Mouse (Mus musculus) ES-E14 (cell line): ENCODE data around the gene Parg. TPM values are rescaled to one million over a fixed set of nuclear protein-coding genes. Genes with fewer than 3 reads are reported as not detected.
A peak's percentile ranks its signal among the peaks of the same experiment; 100 is the strongest.

ENCODE experiments used
- DNase-seq: peaks from one replicate; pipeline ENCODE4 v3.0.0-alpha.2; 2013; ENCODE audit warnings: low read depth, low spot score
- H3K27ac ChIP-seq: 2 replicates; pipeline ENCODE4 v1.5.1; 2012; ENCODE audit warnings: low read depth, mild to moderate bottlenecking, low read length, moderate library complexity, mixed read lengths; ENCODE audit not compliant: poor library complexity, insufficient read depth, severe bottlenecking
- H3K36me3 ChIP-seq: 2 replicates; pipeline ENCODE4 v1.6.1; 2012; ENCODE audit warnings: mild to moderate bottlenecking, low read length, moderate library complexity, mixed read lengths; ENCODE audit not compliant: control insufficient read depth, poor library complexity, insufficient read depth, severe bottlenecking
- H3K4me1 ChIP-seq, 2 experiments: fragments of 150-350 bp in 1 of 2; sonication (generic) in 1 of 2; 2 replicates each; pipeline ENCODE4 v1.6.1; 2012; ENCODE audit warnings: low read length in 2 of 2, mild to moderate bottlenecking in 1 of 2, mixed read lengths in 1 of 2; ENCODE audit not compliant: control insufficient read depth in 2 of 2, insufficient read depth in 2 of 2, poor library complexity in 1 of 2
- H3K4me3 ChIP-seq, 2 experiments: fragments of 150-350 bp in 1 of 2; sonication (generic) in 1 of 2; 2 replicates each; pipeline ENCODE4 v1.5.1; 2012; ENCODE audit warnings: low read length in 2 of 2, low read depth in 1 of 2, mild to moderate bottlenecking in 1 of 2, mixed read lengths in 1 of 2; ENCODE audit not compliant: insufficient read depth in 1 of 2, poor library complexity in 1 of 2, severe bottlenecking in 1 of 2
- H3K9ac ChIP-seq: 2 replicates; pipeline ENCODE4 v1.6.1; 2012; ENCODE audit warnings: low read depth, mild to moderate bottlenecking, low read length, mixed read lengths; ENCODE audit not compliant: poor library complexity, insufficient read depth, severe bottlenecking
- H3K9me3 ChIP-seq: fragments of 150-350 bp; sonication (generic); 2 replicates; pipeline ENCODE4 v1.6.1; 2012; ENCODE audit warnings: low read depth, mild to moderate bottlenecking, low read length; ENCODE audit not compliant: control insufficient read depth, insufficient read depth
- CHD2 ChIP-seq: IDR thresholded peaks from 2 replicates; pipeline ENCODE4 v1.6.1; 2014; ENCODE audit warnings: mild to moderate bottlenecking, low read depth, low read length, inconsistent platforms
- HCFC1 ChIP-seq: IDR thresholded peaks from 2 replicates; pipeline ENCODE4 v1.6.1; 2012; ENCODE audit warnings: low read length, inconsistent platforms, borderline replicate concordance; ENCODE audit not compliant: insufficient read depth
- MAFK ChIP-seq: IDR thresholded peaks from 2 replicates; pipeline ENCODE4 v1.6.1; 2014; ENCODE audit warnings: mild to moderate bottlenecking, low read depth, low read length, inconsistent platforms; ENCODE audit not compliant: insufficient read depth
- ZC3H11A ChIP-seq: IDR thresholded peaks from 2 replicates; pipeline ENCODE4 v1.6.1; 2012; ENCODE audit warnings: low read depth, mild to moderate bottlenecking, inconsistent platforms, low read length, borderline replicate concordance
- ZNF384 ChIP-seq: IDR thresholded peaks from 2 replicates; pipeline ENCODE4 v1.6.1; 2012; ENCODE audit warnings: low read depth, low read length, inconsistent platforms
- in situ Hi-C, 2 experiments: fragments of 600-800 bp; cut with MboI; formaldehyde crosslinking; loops; one replicate each; pipeline ENCODE4 v1.15.1; 2025; ENCODE audit warnings: low sequenced_read_pairs in 2 of 2, inconsistent platforms in 1 of 2; ENCODE audit not compliant: unreplicated experiment in 2 of 2
- total RNA-seq: library from RNA; depleted of rRNA; stranded (reverse); fragments of 300-350 nt; gene quantifications from 2 replicates; pipeline ENCODE4 v1.2.3, GENCODE M21; 2012

Gene Parg
- total RNA-seq, 1 experiment = 56.9 TPM

DNA sequence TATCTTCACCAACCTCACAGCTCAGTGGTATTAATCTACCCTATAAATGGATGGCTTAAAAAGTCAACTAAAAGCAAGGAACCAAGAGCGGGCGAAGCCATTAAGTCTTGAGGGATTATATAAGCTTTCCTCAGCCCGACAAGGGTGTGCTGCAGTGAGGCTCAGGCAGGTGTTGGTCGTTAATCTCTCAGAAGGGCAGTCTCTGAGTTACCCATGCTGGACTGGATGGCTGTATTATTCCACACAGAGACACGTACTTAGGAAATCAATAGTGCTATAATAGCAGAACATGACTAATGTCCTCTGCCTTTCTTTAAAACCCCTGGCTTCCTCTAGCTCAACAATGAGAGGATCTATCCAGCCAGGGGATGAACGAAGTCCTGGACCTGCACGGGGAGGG, 100.7 kb downstream of the Parg start:
- H3K4me1 ChIP-seq = peaks cover 0 to 3% of the 10 kb centered on the region in 2 experiments; a peak in 1 of 4 replicates
- H3K27ac ChIP-seq = no peak overlapping the region
- H3K4me3 ChIP-seq = no peak overlapping the region
- no peak overlapping the region for H3K9ac ChIP-seq
- H3K9me3 ChIP-seq = no peaks in the 10 kb centered on the region
- no peaks in the 10 kb centered on the region for H3K36me3 ChIP-seq
- TF ChIP-seq CHD2 (no peak), ZNF384 (no peak), HCFC1 (no peak), ZC3H11A (no peak), MAFK (no peak)
- DNase-seq = no peak
- in situ Hi-C loops = no loop called here

DNA sequence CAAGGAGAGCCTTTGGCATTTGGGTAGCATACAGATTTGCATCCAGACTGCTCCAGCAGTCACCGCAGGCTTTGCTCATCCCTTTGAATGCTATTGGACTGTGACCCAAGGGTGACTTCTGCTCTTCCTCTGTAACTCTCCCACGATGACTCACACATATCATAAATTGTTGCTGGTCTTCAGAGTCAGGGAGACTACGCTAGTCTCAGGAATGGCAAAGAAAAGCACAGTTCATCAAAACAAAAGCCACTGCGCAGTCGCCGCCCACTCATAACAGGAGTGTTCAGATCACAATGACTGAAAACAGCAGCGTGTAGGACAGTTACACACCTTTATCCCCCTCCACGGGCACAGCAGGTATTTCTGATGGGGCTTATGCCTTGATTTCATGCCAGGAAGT, 103.2 kb downstream of the Parg start:
- Histone ChIP-seq H3K4me1 (peaks cover 0 to 3% of the 10 kb centered on the region in 2 experiments; a peak in 1 of 4 replicates), H3K27ac (no peak overlapping the region), H3K9me3 (no peaks in the 10 kb centered on the region), H3K9ac (no peak overlapping the region), H3K36me3 (no peaks in the 10 kb centered on the region), H3K4me3 (no peak overlapping the region)
- DNase-seq = no peak
- no peak for TF ChIP-seq MAFK
- no peak for TF ChIP-seq HCFC1
- no peak for TF ChIP-seq ZNF384
- TF ChIP-seq ZC3H11A = no peak
- TF ChIP-seq CHD2 = no peak
- in situ Hi-C loops = no loop called here

DNA sequence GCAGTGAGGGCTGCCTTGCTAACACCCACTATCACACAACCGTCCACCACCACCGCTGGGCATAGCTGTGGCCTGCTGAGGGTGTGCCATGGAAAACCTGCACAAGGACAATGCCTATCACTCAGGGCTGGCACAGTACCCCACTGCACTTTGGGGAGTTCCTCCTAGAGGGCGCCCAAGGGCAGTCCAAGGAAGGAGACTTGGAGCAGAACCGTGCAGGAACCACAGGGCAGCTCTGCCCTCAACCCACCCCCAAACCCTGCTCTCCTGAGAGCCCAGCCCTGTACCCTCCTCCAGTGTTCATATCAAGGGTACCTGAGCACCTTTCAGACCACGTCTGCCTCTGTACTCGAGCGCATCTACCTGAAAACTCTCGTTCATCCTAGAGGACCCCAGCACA, 108.1 kb downstream of the Parg start:
- TF ChIP-seq HCFC1 (no peak), ZC3H11A (0 out of 2 replicates have a peak, but pooled peaks have one; percentile 11), CHD2 (no peak), ZNF384 (no peak), MAFK (no peak)
- no peaks in the 10 kb centered on the region for H3K36me3 ChIP-seq
- peaks cover 3 to 6% of the 10 kb centered on the region in 2 experiments; a peak in 3 of 4 replicates for H3K4me1 ChIP-seq
- H3K9ac ChIP-seq = no peak overlapping the region
- no peak for DNase-seq
- no peaks in the 10 kb centered on the region for H3K9me3 ChIP-seq
- H3K27ac ChIP-seq = no peak overlapping the region
- in situ Hi-C loops = no loop called here
- H3K4me3 ChIP-seq = no peak overlapping the region

DNA sequence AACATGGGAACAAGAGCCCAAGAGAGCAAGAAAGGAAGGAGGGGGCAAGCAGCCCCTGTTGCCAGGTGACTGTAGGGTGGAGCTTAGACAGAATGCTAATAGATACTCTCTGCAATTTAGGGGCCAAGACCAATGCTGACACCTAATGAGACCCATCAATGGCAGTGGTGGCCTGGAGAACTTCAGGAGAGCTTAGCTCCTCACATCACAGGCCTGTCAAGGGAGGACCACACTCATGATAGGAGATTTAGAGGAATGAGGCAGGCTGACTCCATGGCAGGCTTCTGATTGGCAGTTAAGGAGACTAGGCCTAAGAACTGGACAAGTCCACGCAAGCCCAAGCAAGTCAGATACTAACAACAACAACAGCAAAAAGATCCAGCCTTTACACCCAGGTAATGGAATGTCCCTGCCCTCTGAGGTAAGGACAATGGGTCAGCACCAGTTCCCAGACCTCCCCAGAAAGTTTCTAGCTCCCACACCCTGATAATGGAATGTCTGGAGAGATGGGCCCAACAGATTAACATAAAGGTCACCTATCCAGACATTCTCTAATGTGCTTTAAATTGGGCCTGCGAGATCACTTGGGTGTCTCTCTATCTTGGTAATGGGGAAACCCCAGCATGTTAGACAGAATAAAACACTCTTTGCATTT, 109.8 kb downstream of the Parg start:
- no peak for DNase-seq
- Histone ChIP-seq H3K36me3 (no peaks in the 10 kb centered on the region), H3K27ac (no peak overlapping the region), H3K9me3 (no peaks in the 10 kb centered on the region), H3K9ac (no peak overlapping the region), H3K4me1 (peaks cover 3 to 6% of the 10 kb centered on the region in 2 experiments; a peak in 3 of 4 replicates), H3K4me3 (no peak overlapping the region)
- no peak for TF ChIP-seq MAFK
- no peak for TF ChIP-seq HCFC1
- no peak for TF ChIP-seq ZC3H11A
- no peak for TF ChIP-seq CHD2
- TF ChIP-seq ZNF384 = no peak
- in situ Hi-C loops = no loop called here

DNA sequence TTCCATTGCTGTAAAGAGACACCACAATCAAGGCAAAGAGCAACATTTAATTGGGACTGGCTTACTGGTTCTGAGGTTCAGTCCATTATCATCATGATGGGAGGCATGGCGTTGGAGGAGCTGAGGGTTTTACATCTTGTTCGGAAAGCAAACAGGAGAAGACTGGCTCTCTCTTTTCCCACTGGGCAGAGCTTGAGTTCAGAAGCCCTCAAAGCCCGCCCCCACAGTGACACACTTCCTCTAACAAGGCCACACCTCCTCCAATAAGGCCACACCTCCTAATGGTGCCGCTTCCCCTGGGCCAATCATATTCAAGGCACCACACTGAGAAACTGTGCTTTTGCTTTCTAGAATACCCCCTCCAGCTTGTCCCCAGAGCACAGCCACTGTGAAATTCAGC, 116.1 kb downstream of the Parg start:
- DNase-seq = peak; percentile 90
- H3K4me1 ChIP-seq = peaks cover 3 to 8% of the 10 kb centered on the region in 2 experiments; a peak in 3 of 4 replicates
- no peak for TF ChIP-seq HCFC1
- no peak for TF ChIP-seq MAFK
- TF ChIP-seq ZNF384 = no peak
- TF ChIP-seq CHD2 = no peak
- H3K9ac ChIP-seq = peak overlapping the region; percentile 62
- H3K36me3 ChIP-seq = no peaks in the 10 kb centered on the region
- H3K27ac ChIP-seq = no peak overlapping the region
- in situ Hi-C loops = no loop called here
- H3K9me3 ChIP-seq = no peaks in the 10 kb centered on the region
- peak overlapping the region; percentile 73 to 96 for H3K4me3 ChIP-seq
